Mouse (Mus musculus): ENCODE data around the gene Prkar1b. TPM values are rescaled to one million over a fixed set of nuclear protein-coding genes. Genes with fewer than 3 reads are reported as not detected.
A peak's percentile ranks its signal among the peaks of the same experiment; 100 is the strongest.

Prkar1b gene
- polyA plus RNA-seq, 1 experiment from 2014 or later = 9.4 TPM

- peaks cover 62% of the 10 kb centered on the region for H3K4me1 ChIP-seq
- H3K9me3 ChIP-seq (replicated peaks) = peaks cover 7% of the 10 kb centered on the region
- H3K36me3 ChIP-seq = no peaks in the 10 kb centered on the region
- WGBS = under 1% methylated on average over 48 of the region's 48 CpGs
- peak within 1 kb of the TSS; percentile 82; the same call in 1 of the 2 replicates for H3K27ac ChIP-seq (replicated peaks)
- peak; percentile 82 for DNase-seq (ENCODE audit: low spot score)
- peaks cover 85% of the 10 kb centered on the region for H3K27me3 ChIP-seq (ENCODE audit: low read depth, poor library complexity, severe bottlenecking)
- H3K4me3 ChIP-seq = peak within 1 kb of the TSS; percentile 77
These were observed 152.5 kb downstream of the Prkar1b start, which contains the start of gene Pdgfa for GRCm38 (mm10) chr5:138997171-138997788. Gene Pdgfa (minus strand): TSS chr5:138997370.

DNA sequence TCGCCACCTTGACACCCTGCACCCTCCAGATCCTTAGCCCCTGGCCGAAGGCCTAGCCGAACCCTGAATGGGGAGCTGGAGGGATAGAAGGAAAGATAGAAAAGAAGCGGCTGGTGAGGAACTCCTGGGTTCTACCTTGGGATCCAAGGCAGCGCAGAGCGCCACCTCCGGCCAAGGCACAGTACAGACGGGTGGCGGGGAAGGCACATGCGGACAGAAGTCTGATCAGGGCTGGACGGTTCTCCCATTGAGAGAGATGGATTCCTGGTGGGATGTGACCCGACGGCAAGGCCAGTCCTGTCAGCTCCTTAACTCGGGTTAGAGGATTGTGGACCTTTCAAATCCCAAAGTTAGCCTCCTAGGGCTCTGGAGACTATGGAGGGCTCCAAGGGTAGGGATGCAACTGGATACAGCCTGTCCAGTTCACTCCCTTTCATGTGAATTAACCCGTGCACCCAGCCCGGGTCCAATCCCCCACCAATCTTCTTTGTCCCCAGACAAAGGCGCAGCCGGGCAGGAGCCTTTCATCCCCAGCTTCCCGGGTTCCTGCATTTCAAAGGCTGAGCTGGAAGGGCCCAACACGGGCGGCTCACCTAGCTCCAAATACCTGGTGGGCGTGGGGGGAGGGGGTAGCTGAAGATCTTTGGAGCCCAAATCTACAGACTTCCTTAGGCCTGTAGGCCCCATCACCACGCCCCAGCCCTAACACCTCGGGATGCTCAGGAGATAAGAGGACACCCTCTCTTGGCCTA lies 153.3 kb downstream of the Prkar1b start:
- Histone ChIP-seq H3K4me1 (peaks cover 70% of the 10 kb centered on the region), H3K4me3 (peak overlapping the region; percentile 77), H3K36me3 (no peaks in the 10 kb centered on the region), H3K27ac (replicated peaks) (peak overlapping the region; percentile 82), H3K9me3 (replicated peaks) (no peaks in the 10 kb centered on the region), H3K27me3 (ENCODE audit: low read depth, poor library complexity, severe bottlenecking) (peaks cover 93% of the 10 kb centered on the region)
- 1% methylated on average over 24 of the region's 24 CpGs for WGBS
- peak; percentile 62 for DNase-seq (ENCODE audit: low spot score)

GRCm38 (mm10) chr5:138995721-138996311 lies 154.0 kb downstream of the Prkar1b start:
- Histone ChIP-seq H3K4me1 (peaks cover 76% of the 10 kb centered on the region), H3K27ac (replicated peaks) (peak overlapping the region; percentile 82), H3K27me3 (ENCODE audit: low read depth, poor library complexity, severe bottlenecking) (peaks cover 98% of the 10 kb centered on the region), H3K36me3 (no peaks in the 10 kb centered on the region), H3K9me3 (replicated peaks) (no peaks in the 10 kb centered on the region), H3K4me3 (peak overlapping the region; percentile 77)
- DNase-seq (ENCODE audit: low spot score) = peak; percentile 76
- WGBS = under 1% methylated on average over 52 of the region's 52 CpGs

DNA sequence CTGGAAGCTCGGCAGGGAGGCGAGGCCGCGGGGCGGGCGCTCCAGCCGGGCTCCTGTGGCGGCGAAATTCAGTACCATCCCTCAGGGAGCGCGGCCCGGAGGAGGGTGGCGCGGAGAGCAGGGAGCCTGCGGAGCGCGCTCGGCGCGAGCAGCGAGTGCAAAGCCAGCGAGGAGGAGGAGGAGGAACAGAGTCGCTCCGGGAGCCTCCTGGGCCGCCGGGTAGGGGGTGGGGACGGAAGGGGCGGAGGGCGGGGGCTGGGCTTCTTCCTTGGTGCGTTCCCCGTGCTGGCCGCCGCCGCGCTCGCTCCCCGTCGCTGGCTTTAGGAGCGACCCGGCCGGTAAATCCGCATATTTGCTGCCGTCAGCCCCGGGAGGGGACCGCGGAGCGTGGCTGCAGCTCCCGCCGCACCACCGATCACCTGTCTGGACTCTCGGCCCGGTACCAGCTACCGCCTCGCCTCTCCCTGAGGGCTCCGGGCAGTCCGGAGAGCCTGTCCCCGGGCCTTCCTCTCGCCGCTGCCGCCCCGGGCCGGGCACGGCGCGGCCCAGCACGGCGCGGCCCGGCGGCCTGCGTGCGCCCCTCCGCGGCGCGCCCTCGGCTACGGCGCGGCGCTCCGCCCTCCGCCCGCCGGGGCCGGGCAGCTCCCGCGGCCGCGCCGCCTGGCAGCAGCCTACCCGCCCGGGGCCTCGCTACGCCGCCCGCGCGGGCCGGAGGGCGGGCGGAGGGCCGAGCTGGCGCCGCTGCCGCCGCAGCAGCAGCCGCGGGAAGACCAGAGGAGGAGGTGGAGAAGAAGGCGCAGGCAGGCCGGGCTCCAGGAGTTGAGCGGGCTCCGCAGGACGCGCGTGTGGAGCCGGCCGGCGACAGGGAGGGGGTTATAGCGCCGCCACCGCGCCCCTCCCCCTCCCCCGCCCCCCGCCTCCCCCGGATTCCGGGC lies 154.7 kb downstream of the Prkar1b start:
- peak; percentile 77 for DNase-seq (ENCODE audit: low spot score)
- WGBS = 6% methylated on average over 99 of the region's 127 CpGs
- Histone ChIP-seq H3K4me1 (peaks cover 76% of the 10 kb centered on the region), H3K27ac (replicated peaks) (peak overlapping the region; percentile 82), H3K9me3 (replicated peaks) (no peaks in the 10 kb centered on the region), H3K4me3 (peak overlapping the region; percentile 77), H3K27me3 (ENCODE audit: low read depth, poor library complexity, severe bottlenecking) (peaks cover 98% of the 10 kb centered on the region), H3K36me3 (no peaks in the 10 kb centered on the region)

- Histone ChIP-seq H3K9me3 (replicated peaks) (no peaks in the 10 kb centered on the region), H3K27ac (replicated peaks) (peak overlapping the region; percentile 82), H3K4me3 (peak overlapping the region; percentile 77), H3K36me3 (no peaks in the 10 kb centered on the region), H3K27me3 (ENCODE audit: low read depth, poor library complexity, severe bottlenecking) (peaks cover 95% of the 10 kb centered on the region), H3K4me1 (peaks cover 76% of the 10 kb centered on the region)
- WGBS = under 1% methylated on average over 48 of the region's 48 CpGs
- DNase-seq (ENCODE audit: low spot score) = no peak
These were observed 155.6 kb downstream of the Prkar1b start for GRCm38 (mm10) chr5:138994108-138994785.

DNA sequence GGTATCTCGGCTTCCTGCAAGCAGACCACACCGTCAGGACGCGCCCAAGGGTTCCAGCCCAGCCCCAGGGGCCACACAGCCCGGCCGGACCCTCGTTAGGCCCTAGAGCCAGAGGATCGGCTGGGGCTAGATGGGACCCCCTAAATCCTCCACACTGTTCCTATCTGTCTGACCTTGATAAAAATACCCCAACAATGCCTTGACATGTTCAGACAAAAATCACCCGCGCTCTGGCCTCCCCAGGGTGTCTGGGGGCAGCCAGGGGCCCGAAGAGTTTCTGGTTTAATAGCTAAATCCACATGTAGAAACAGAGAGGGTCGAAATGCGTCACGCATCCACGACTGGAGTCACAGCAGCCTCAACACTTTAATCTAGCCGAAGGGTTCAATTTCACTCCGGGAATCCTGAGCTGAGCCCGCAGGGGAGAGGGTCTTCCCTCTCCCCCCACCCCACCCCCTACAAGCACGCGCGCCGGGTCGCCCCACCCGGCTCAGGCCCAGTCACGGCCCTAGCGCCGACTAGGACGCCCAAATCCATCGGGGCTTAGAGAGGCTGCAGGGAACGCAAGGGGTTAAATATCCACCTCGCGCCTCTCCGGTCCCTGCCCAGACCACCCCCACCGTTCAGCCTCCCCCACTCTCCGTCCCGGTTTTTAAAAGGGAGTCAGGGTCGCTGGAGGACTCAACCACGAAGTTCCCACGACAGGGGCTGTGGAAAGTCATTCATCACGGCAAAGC lies 156.3 kb downstream of the Prkar1b start:
- peaks cover 76% of the 10 kb centered on the region for H3K4me1 ChIP-seq
- H3K27ac ChIP-seq (replicated peaks) = peak overlapping the region; percentile 82; the same call in 1 of the 2 replicates
- no peaks in the 10 kb centered on the region for H3K36me3 ChIP-seq
- H3K27me3 ChIP-seq (ENCODE audit: low read depth, poor library complexity, severe bottlenecking) = peaks cover 95% of the 10 kb centered on the region
- no peaks in the 10 kb centered on the region for H3K9me3 ChIP-seq (replicated peaks)
- H3K4me3 ChIP-seq = peak overlapping the region; percentile 77
- WGBS = under 1% methylated on average over 40 of the region's 40 CpGs
- peak; percentile 57 for DNase-seq (ENCODE audit: low spot score)

DNA sequence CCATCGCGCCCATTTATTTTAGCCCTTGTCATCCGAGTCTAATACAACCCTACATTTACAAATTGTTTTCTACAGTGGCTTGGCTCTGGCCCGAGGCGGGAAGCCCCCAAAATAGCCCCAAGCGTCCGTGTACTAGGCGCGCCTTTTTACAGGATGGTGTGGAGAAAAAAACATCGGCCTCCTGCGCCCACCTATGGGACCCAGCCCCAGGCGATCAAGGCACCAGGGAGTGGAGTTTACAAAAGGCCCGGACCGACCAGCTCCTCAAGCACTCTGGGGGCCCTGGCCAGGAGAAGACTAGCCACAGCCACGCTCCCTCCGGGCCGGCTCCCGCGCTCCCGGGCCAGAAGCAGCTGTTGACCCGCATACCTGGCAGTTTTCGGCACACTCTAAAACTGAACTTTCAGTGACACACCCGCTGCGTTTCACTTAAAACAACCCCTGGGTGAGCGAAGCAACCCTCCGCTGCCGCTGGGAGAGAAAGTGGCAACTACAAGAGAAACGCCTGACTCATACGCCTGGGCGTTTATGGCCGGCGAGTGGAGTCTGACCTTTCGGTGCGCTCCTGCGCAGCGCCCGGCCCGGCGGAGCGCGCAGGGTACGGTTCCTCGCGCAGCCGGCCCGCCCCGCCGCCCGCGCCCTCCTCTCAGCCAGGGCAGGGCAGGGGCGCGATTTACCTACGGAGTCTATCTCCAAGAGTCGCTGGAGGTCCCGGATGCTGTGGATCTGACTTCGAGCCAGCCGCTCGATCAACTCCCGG lies 157.0 kb downstream of the Prkar1b start:
- under 1% methylated on average over 59 of the region's 59 CpGs for WGBS
- Histone ChIP-seq H3K9me3 (replicated peaks) (no peaks in the 10 kb centered on the region), H3K36me3 (no peaks in the 10 kb centered on the region), H3K27ac (replicated peaks) (no peak overlapping the region), H3K4me3 (peak overlapping the region; percentile 77), H3K4me1 (peaks cover 72% of the 10 kb centered on the region), H3K27me3 (ENCODE audit: low read depth, poor library complexity, severe bottlenecking) (peaks cover 95% of the 10 kb centered on the region)
- peak; percentile 54 for DNase-seq (ENCODE audit: low spot score)

DNA sequence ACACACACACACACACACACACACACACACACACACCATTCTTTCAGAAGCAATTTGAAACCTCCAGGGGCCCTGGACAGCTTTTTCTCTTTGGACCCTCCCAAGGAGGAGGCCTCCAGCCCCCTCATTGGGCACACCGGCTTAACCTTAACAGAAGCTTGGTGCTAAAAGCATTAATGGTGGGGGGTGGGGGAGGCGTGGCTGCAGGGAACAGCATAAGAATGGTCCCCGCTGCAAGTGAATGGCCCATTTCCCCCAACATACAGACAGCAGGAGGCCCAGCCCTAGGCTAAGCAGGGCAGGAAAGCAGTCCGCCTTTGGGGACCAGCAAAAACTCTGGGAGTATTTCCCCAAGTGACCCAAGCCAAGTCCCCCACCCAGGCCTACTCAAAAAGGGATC lies 158.1 kb downstream of the Prkar1b start:
- no peak overlapping the region for H3K4me3 ChIP-seq
- H3K27me3 ChIP-seq (ENCODE audit: low read depth, poor library complexity, severe bottlenecking) = peaks cover 86% of the 10 kb centered on the region
- 6% methylated on average over 4 of the region's 4 CpGs for WGBS
- no peaks in the 10 kb centered on the region for H3K36me3 ChIP-seq
- peaks cover 61% of the 10 kb centered on the region for H3K4me1 ChIP-seq
- H3K9me3 ChIP-seq (replicated peaks) = no peaks in the 10 kb centered on the region
- peak; percentile 26 for DNase-seq (ENCODE audit: low spot score)
- no peak overlapping the region for H3K27ac ChIP-seq (replicated peaks)

DNA sequence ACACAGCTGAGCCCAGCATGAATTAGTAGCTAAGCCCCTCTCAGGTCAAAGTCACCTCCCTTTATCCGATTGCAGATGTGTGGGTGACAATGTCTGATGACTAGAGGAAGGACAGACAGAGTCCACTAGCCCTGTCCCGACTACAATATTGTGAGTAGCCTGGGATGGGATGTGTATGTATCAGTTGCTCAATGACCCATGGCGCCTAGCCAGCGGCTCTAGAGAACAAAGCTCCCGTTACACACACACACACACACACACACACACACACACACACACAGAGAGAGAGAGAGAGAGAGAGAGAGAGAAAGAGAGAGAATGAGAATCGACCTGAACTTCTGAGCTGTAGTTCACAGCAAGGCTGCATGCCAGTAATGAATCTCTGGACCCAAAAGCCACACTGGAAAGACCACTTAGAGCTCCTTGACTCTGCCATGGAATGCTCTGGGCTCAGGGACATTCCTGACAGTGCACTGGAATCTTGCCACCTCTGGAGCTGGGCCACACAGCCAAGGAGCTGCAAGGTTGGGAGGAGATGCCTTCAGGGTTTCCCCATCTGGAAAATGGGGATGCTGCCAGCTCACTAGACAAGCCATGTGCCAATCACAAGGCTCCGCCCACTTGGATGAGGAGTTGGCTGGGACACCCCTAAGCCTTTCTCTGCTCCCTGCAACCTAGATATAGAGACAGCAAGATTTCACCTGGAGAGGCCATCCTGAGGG lies 159.0 kb downstream of the Prkar1b start:
- no peak for DNase-seq (ENCODE audit: low spot score)
- no peak overlapping the region for H3K27ac ChIP-seq (replicated peaks)
- WGBS = 63% methylated on average over 7 of the region's 7 CpGs
- peaks cover 77% of the 10 kb centered on the region for H3K27me3 ChIP-seq (ENCODE audit: low read depth, poor library complexity, severe bottlenecking)
- H3K36me3 ChIP-seq = no peaks in the 10 kb centered on the region
- no peak overlapping the region for H3K4me3 ChIP-seq
- H3K9me3 ChIP-seq (replicated peaks) = no peaks in the 10 kb centered on the region
- peaks cover 52% of the 10 kb centered on the region for H3K4me1 ChIP-seq

DNA sequence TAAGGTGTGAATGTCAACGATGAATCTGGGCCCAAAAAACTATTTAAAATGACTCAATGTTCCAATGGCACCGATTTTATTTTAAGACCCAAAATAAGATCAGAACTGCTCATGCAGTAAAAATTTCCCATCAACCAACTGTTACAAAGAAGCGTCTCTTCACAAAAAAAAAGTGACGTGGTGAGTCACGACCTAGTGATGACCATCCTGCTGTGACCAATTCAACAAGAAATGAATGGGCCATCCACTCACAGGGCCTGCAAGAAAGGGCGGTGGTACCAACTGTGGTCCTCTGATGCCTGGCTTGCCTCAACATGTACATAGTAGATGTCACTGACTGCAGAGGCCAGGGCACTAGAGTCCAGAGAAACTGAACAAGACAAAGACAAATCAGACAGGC lies 160.2 kb downstream of the Prkar1b start:
- H3K4me1 ChIP-seq = peaks cover 42% of the 10 kb centered on the region
- H3K4me3 ChIP-seq = no peak overlapping the region
- WGBS = 70% methylated on average over 6 of the region's 6 CpGs
- 0 out of 2 replicates have a peak, but pooled peaks cover 6% of the 10 kb centered on the region for H3K36me3 ChIP-seq
- H3K27ac ChIP-seq (replicated peaks) = no peak overlapping the region
- no peaks in the 10 kb centered on the region for H3K9me3 ChIP-seq (replicated peaks)
- DNase-seq (ENCODE audit: low spot score) = no peak
- H3K27me3 ChIP-seq (ENCODE audit: low read depth, poor library complexity, severe bottlenecking) = peaks cover 67% of the 10 kb centered on the region

Data from midbrain, embryonic 10.5 days (tissue).